Mouse (Mus musculus) gastrocnemius, postnatal 10 days (tissue): Measurements from ENCODE around the gene Dkk3. TPM values are rescaled to one million over a fixed set of nuclear protein-coding genes. Genes with fewer than 3 reads are reported as not detected.

ENCODE experiments used
- DNase-seq: peaks from one replicate; pipeline ENCODE4 v3.0.0; 2021; ENCODE audit warnings: mixed read lengths
- long read RNA-seq, 2 experiments: library from polyadenylated mRNA; stranded (forward); transcript quantifications; one replicate each; pipeline ENCODE4 v2.0.0; 2021
- total RNA-seq, 2 experiments: library from RNA; stranded (reverse); gene quantifications; 2 replicates each; pipeline ENCODE4 v1.2.3; 2021

Dkk3 gene
- total RNA-seq: 10 to 100 TPM; 10.9 to 13.7 TPM
- long read RNA-seq, experiment 1, partial matches to known transcripts: 19 of 24 reads
- long read RNA-seq, experiment 1, other reads (novel, unspliced or antisense): 2 of 24 reads
- long read RNA-seq, experiment 2, partial matches to known transcripts: 6 of 13 reads
- long read RNA-seq, experiment 2, other reads (novel, unspliced or antisense): 5 of 13 reads

GRCm38 (mm10) chr7:112158942-112159341 is at the start of gene Dkk3:
Gene Dkk3 (minus strand): TSS chr7:112159057.
- peak; percentile 38 for DNase-seq

- no peak for DNase-seq
These were observed 48.9 kb upstream of the Dkk3 start for GRCm38 (mm10) chr7:112207717-112208116.

GRCm38 (mm10) chr7:112205513-112205912 is 46.7 kb upstream of the Dkk3 start:
- DNase-seq: no peak

- DNase-seq: no peak
These were observed 45.6 kb upstream of the Dkk3 start for GRCm38 (mm10) chr7:112204380-112204963.

- DNase-seq: no peak
These were observed 45.1 kb upstream of the Dkk3 start for GRCm38 (mm10) chr7:112203937-112204336.

- no peak for DNase-seq
These were observed 44.0 kb upstream of the Dkk3 start for GRCm38 (mm10) chr7:112202843-112203242.

GRCm38 (mm10) chr7:112202194-112202593 is 43.3 kb upstream of the Dkk3 start:
- no peak for DNase-seq

- DNase-seq: no peak
These were observed 41.9 kb upstream of the Dkk3 start for GRCm38 (mm10) chr7:112200761-112201160.

GRCm38 (mm10) chr7:112199343-112199742 is 40.5 kb upstream of the Dkk3 start:
- DNase-seq: no peak

GRCm38 (mm10) chr7:112197461-112197860 is 38.6 kb upstream of the Dkk3 start:
- no peak for DNase-seq

- no peak for DNase-seq
These were observed 35.4 kb upstream of the Dkk3 start for GRCm38 (mm10) chr7:112194286-112194685.

- no peak for DNase-seq
These were observed 33.9 kb upstream of the Dkk3 start for GRCm38 (mm10) chr7:112192778-112193177.

- peak; percentile 48 for DNase-seq
These were observed 33.4 kb upstream of the Dkk3 start for GRCm38 (mm10) chr7:112192237-112192636.

- no peak for DNase-seq
These were observed 28.9 kb upstream of the Dkk3 start for GRCm38 (mm10) chr7:112187536-112188459.

- DNase-seq: no peak
These were observed 28.0 kb upstream of the Dkk3 start for GRCm38 (mm10) chr7:112186871-112187270.

- DNase-seq: peak; percentile 47
These were observed 26.4 kb upstream of the Dkk3 start for GRCm38 (mm10) chr7:112185226-112185745.

GRCm38 (mm10) chr7:112184519-112185225 is 25.8 kb upstream of the Dkk3 start:
- peak; percentile 25 for DNase-seq

GRCm38 (mm10) chr7:112183258-112183841 is 24.5 kb upstream of the Dkk3 start:
- peak; percentile 87 for DNase-seq

- peak; percentile 84 for DNase-seq
These were observed 21.4 kb upstream of the Dkk3 start for GRCm38 (mm10) chr7:112180235-112180705.

GRCm38 (mm10) chr7:112176627-112177026 is 17.8 kb upstream of the Dkk3 start:
- DNase-seq: no peak

GRCm38 (mm10) chr7:112172669-112173068 is 13.8 kb upstream of the Dkk3 start:
- DNase-seq: no peak
